Mouse (Mus musculus) heart, embryonic 10.5 days (tissue): ENCODE data around the gene Ncam2. TPM values are rescaled to one million over a fixed set of nuclear protein-coding genes. Genes with fewer than 3 reads are reported as not detected.

Experiments used
- DNase-seq: peaks from one replicate; pipeline ENCODE4 v3.0.0-alpha.2; 2017; ENCODE audit warnings: low spot score
- H3K27ac ChIP-seq: fragments of 300-500 bp; sonication (generic); 2 replicates; pipeline ENCODE4 v1.5.1; 2016; ENCODE audit warnings: mild to moderate bottlenecking
- H3K27me3 ChIP-seq: fragments of 300-500 bp; sonication (generic); 2 replicates; pipeline ENCODE4 v1.6.1; 2016; ENCODE audit warnings: mild to moderate bottlenecking; ENCODE audit not compliant: poor library complexity, insufficient read depth, severe bottlenecking
- H3K36me3 ChIP-seq: fragments of 300-500 bp; sonication (generic); 2 replicates; pipeline ENCODE4 v1.6.1; 2016; ENCODE audit warnings: mild to moderate bottlenecking, moderate library complexity
- H3K4me1 ChIP-seq: fragments of 300-500 bp; sonication (generic); 2 replicates; pipeline ENCODE4 v1.6.1; 2016; ENCODE audit warnings: mild to moderate bottlenecking
- H3K4me3 ChIP-seq: fragments of 300-500 bp; sonication (generic); 2 replicates; pipeline ENCODE4 v1.5.1; 2016; ENCODE audit warnings: mild to moderate bottlenecking, moderate library complexity
- H3K9me3 ChIP-seq: fragments of 300-500 bp; sonication (generic); 2 replicates; pipeline ENCODE4 v1.6.1; 2016; ENCODE audit warnings: mild to moderate bottlenecking, moderate library complexity
- WGBS: fragments of 180-500 bp; shearing (Covaris S2); methylation state at CpG from one replicate; pipeline ENCODE4 v1.1.7; 2016; 5-methylcytosine and 5-hydroxymethylcytosine counted together
- polyA plus RNA-seq: library from polyadenylated mRNA; unstranded; fragments of >200 nt; fragmentation: Nextera tagmentation; extraction: Ambion mirVana; gene quantifications from 2 replicates; pipeline ENCODE4 v1.2.1, GENCODE M21; 2016

Gene Ncam2
- polyA plus RNA-seq, 1 experiment from 2014 or later: 0.09 TPM

DNA sequence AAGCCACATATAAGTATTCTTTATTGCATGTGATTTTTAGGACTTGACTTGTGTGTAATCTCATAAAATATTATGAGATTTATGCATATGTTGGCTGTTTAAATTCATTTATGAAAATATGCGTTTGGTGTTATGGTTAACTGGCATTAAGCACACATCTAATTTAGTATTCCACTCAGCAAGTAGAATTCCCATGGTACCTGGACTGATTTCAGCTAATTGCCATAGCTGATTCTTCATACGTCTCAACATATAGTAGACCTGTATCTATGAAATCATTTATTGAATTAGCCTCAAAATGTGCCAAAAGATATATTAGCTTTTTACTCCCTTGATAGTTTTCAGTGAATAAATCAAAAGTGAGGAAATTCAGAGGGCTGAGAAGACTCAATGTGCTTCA is 302.1 kb downstream of the Ncam2 start:
- no peak for DNase-seq
- Histone ChIP-seq H3K27me3 (no peaks in the 10 kb centered on the region), H3K9me3 (no peaks in the 10 kb centered on the region), H3K36me3 (no peaks in the 10 kb centered on the region), H3K4me3 (no peak overlapping the region), H3K27ac (no peak overlapping the region), H3K4me1 (no peaks in the 10 kb centered on the region)
- WGBS: 77% methylated on average over 2 of the region's 2 CpGs

DNA sequence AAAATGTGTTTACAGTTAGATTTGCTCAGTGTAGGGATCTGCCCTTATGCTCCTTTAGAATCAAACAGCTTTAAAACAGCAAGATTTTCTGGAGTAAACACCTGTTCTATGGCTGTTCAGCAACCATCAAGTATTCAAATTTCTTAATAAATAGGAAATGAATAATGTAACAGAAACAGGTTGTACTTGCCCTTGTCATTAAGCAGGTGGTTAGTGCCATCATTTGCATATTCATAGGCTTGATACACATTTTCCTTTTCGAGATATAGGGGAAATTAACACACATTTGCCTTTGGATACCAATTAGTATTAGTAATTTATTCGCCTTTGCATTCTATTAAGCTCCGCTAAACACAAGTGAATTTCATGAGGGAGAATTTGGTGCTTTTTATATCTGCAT is 335.7 kb downstream of the Ncam2 start:
- no peak for DNase-seq
- Histone ChIP-seq H3K27ac (no peak overlapping the region), H3K9me3 (no peaks in the 10 kb centered on the region), H3K4me1 (no peaks in the 10 kb centered on the region), H3K36me3 (no peaks in the 10 kb centered on the region), H3K4me3 (no peak overlapping the region), H3K27me3 (no peaks in the 10 kb centered on the region)
- WGBS: 76% methylated on average over 3 of the region's 3 CpGs

DNA sequence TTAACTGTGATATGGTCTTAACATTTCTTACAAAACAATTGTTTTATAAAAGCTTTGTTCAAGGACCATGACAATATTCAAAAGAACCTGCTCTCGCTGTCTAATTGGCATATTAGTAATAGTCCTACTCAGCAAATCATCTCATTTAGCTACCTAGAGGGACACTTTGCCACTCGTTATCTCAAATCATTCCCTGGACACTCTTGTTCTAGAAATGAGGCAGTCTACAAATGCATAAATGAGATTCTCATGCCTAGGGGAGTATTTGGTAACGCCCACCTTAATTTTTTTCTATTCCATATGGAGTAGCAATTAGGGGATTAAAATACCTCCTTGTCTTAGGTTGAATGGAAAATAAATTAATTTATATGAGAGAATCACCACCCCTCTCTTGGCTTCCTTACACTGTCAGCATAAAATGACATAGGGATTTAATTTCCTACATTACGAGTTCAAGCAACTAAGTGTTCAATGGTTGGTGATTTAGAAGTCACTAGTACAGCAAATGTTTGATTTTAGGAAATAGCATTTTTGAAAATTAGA is 387.1 kb downstream of the Ncam2 start:
- H3K27ac ChIP-seq: no peak overlapping the region
- DNase-seq: no peak
- no peaks in the 10 kb centered on the region for H3K4me1 ChIP-seq
- no peak overlapping the region for H3K4me3 ChIP-seq
- H3K9me3 ChIP-seq: no peaks in the 10 kb centered on the region
- 77% methylated on average over 4 of the region's 4 CpGs for WGBS
- no peaks in the 10 kb centered on the region for H3K27me3 ChIP-seq
- no peaks in the 10 kb centered on the region for H3K36me3 ChIP-seq

DNA sequence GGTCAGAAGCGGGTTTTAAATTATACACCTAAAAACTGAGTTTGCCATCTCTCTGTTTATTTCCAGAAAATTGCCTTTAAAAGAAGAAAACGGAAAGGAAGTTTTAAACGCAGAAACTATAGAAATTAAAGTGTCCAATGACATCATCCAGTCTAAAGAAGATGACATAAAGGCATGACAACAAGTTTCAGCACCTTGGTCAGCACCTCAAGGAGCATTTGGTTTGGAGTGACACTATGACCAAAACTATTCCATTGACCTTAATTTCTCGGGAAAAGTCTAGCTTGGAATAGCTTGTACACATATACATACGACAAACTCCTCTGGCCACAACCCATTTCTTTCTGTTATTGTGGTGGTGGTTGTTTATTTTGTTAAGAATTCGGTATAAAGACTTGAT is 422.8 kb downstream of the Ncam2 start:
- no peak for DNase-seq
- H3K4me1 ChIP-seq: no peaks in the 10 kb centered on the region
- H3K9me3 ChIP-seq: no peaks in the 10 kb centered on the region
- no peaks in the 10 kb centered on the region for H3K27me3 ChIP-seq
- H3K36me3 ChIP-seq: no peaks in the 10 kb centered on the region
- H3K4me3 ChIP-seq: no peak overlapping the region
- H3K27ac ChIP-seq: no peak overlapping the region
- 49% methylated on average over 6 of the region's 6 CpGs for WGBS

DNA sequence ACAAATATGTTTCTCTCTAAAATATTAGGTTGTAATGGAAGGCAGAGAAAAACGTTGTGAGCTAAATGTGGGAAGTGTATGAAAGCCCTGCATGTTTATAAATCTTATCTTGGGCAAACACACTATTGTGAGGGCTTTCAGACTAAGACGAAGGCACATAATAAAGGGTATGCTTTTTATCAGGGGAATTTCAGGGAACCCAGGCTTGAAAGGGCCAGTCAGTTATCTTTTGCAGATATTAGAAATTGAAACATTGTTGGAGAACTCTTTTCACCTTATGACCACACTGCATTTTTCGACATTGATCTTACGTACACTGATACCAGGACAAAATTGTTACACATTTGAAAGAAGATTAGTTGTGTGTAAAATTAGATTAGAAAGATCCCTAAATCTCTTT is 423.3 kb downstream of the Ncam2 start:
- Histone ChIP-seq H3K9me3 (no peaks in the 10 kb centered on the region), H3K27ac (no peak overlapping the region), H3K4me1 (no peaks in the 10 kb centered on the region), H3K4me3 (no peak overlapping the region), H3K36me3 (no peaks in the 10 kb centered on the region), H3K27me3 (no peaks in the 10 kb centered on the region)
- no peak for DNase-seq
- WGBS: 61% methylated on average over 4 of the region's 4 CpGs

DNA sequence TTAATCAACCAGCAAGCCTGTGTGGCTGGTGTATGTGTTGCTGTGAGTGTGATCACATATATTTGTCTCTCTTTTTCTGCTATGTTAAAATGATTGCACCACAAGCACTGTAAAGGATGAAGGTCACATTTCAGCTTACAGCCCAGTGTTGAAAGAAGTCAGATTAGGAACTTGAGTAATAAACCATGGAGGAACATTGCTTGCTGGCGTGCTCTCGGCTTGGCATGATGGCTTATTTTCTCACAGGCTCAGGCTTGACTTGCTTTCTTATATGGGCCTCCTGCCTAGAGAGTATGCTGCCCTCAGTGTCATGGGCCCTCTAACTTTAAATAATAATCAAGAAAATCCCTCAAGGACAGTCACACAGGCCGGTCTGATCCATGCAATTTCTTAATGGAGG is 449.8 kb downstream of the Ncam2 start:
- Histone ChIP-seq H3K4me1 (no peaks in the 10 kb centered on the region), H3K27ac (no peak overlapping the region), H3K36me3 (no peaks in the 10 kb centered on the region), H3K9me3 (no peaks in the 10 kb centered on the region), H3K4me3 (no peak overlapping the region), H3K27me3 (no peaks in the 10 kb centered on the region)
- no peak for DNase-seq
- WGBS: 79% methylated on average over 3 of the region's 3 CpGs

DNA sequence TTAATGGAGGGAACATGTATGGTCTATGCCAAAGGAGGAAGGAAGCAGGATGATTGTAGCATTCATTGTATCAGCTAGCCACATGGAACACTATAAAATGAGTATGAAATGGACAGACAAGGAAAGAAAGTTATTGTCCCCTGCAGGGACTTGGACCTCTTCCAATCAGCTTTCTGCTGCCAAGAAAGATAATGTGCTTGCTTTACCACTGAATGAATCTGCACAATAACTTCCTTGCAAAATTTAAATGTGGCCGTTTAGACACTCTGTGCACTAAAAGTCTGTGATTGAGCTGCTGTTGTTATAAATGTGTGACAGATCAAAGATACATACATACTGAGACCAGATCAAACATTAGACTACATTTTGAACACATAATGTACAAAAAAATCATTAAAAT is 451.1 kb downstream of the Ncam2 start:
- WGBS: 64% methylated on average over 1 of the region's 1 CpGs
- H3K9me3 ChIP-seq: no peaks in the 10 kb centered on the region
- H3K4me1 ChIP-seq: no peaks in the 10 kb centered on the region
- no peak overlapping the region for H3K27ac ChIP-seq
- no peaks in the 10 kb centered on the region for H3K27me3 ChIP-seq
- no peaks in the 10 kb centered on the region for H3K36me3 ChIP-seq
- no peak for DNase-seq
- no peak overlapping the region for H3K4me3 ChIP-seq

DNA sequence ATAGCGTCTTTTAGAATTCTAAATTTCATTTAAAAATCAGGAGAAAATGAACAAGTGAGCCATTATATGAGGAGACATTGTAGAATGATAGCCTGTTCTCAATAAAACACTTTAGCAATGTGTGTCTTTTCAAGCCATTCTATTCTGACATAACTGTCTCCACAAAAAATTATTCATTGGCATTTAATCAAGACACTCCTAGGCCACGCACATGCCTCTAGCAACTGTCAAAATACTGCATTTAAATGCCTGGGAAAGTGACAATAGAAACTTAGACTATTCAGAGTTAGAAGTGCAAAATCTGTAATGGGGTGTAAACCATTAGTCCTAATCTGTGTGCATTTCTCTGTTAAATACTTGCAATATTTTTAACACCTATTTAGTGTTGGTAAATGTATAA is 456.1 kb downstream of the Ncam2 start:
- Histone ChIP-seq H3K4me1 (no peaks in the 10 kb centered on the region), H3K4me3 (no peak overlapping the region), H3K36me3 (no peaks in the 10 kb centered on the region), H3K27me3 (no peaks in the 10 kb centered on the region), H3K9me3 (no peaks in the 10 kb centered on the region), H3K27ac (no peak overlapping the region)
- DNase-seq: no peak
- 86% methylated on average over 2 of the region's 2 CpGs for WGBS

DNA sequence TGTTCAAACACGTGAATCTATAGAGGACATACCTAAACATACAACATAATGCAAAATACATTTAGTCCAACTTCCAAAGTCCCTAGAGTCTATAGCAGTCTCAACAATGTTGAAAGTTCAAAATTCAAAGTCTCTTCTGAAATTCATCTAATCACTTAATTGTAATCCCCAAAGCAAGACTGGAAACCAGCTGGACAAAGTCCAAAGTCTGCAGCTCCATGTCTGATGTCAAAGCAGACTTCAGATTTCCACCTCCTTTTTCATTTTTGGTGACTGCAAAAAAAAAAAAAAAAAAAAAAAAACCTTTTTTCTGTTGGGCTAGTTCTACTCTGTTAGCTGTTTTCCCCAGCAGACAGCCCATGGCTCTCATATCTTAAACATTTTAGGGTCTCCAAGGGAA is 473.4 kb downstream of the Ncam2 start:
- no peak for DNase-seq
- 64% methylated on average over 1 of the region's 1 CpGs for WGBS

DNA sequence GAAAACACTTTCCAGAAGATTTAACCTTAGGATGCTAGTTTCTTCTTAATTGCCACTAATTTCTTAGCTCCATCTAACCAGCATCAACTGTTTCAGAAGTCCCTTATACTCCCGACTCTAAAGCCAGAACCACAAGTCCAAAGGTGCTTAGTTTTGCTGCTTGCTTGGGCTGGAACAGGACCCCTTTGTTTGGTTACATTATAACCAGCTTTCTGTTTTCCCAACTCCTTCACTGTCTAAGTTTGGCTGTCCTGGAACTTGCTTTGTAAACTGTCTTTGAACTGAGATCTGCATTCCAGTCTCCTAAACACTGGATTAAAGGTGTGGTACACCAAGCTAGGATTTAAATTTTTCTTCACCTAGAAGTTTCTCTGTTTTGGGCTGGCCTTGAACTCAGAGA is 475.0 kb downstream of the Ncam2 start:
- H3K9me3 ChIP-seq: no peaks in the 10 kb centered on the region
- H3K27me3 ChIP-seq: no peaks in the 10 kb centered on the region
- WGBS: 71% methylated on average over 1 of the region's 1 CpGs

More for the DNA sequence above, 473.4 kb downstream of the Ncam2 start:
- Histone ChIP-seq H3K9me3 (no peaks in the 10 kb centered on the region), H3K4me3 (no peak overlapping the region), H3K27ac (no peak overlapping the region), H3K36me3 (no peaks in the 10 kb centered on the region), H3K27me3 (no peaks in the 10 kb centered on the region), H3K4me1 (no peaks in the 10 kb centered on the region)

More for the DNA sequence above, 475.0 kb downstream of the Ncam2 start:
- Histone ChIP-seq H3K27ac (no peak overlapping the region), H3K4me1 (no peaks in the 10 kb centered on the region), H3K36me3 (no peaks in the 10 kb centered on the region), H3K4me3 (no peak overlapping the region)
- DNase-seq: no peak
